Mouse (Mus musculus): ENCODE measurements around the gene Jmjd1c. TPM values are rescaled to one million over a fixed set of nuclear protein-coding genes. Genes with fewer than 3 reads are reported as not detected.

Gene Jmjd1c
- polyA plus RNA-seq, 1 experiment from 2014 or later: 55.2 TPM

- Histone ChIP-seq H3K9ac (replicated peaks; ENCODE audit: low read depth, low read length) (peak overlapping the region; percentile 99), H3K27me3 (replicated peaks; ENCODE audit: control insufficient read depth, insufficient read depth, low read length) (no peaks in the 10 kb centered on the region), H3K36me3 (ENCODE audit: control insufficient read depth, insufficient read depth) (no peaks in the 10 kb centered on the region), H3K27ac (ENCODE audit: low read length) (peak overlapping the region; percentile 99), H3K9me3 (ENCODE audit: control insufficient read depth, low read length) (no peaks in the 10 kb centered on the region), H3K4me1 (replicated peaks; ENCODE audit: control insufficient read depth, insufficient read depth, low read length) (peaks cover 39% of the 10 kb centered on the region), H3K4me2 (ENCODE audit: low read length) (peak overlapping the region; percentile 69), H3K4me3 (replicated peaks; ENCODE audit: low read length) (peak overlapping the region; percentile 87)
- 1% methylated on average over 15 of the region's 15 CpGs for WGBS
- ATAC-seq: no peak
Observed at GRCm38 (mm10) chr10:67097437-67098150, 1.7 kb downstream of the Jmjd1c start.

GRCm38 (mm10) chr10:67098408-67099050, 2.6 kb downstream of the Jmjd1c start:
- Histone ChIP-seq H3K9me3 (ENCODE audit: control insufficient read depth, low read length) (no peaks in the 10 kb centered on the region), H3K4me3 (replicated peaks; ENCODE audit: low read length) (peak overlapping the region; percentile 87), H3K9ac (replicated peaks; ENCODE audit: low read depth, low read length) (peak overlapping the region; percentile 99), H3K36me3 (ENCODE audit: control insufficient read depth, insufficient read depth) (no peaks in the 10 kb centered on the region), H3K4me1 (replicated peaks; ENCODE audit: control insufficient read depth, insufficient read depth, low read length) (peaks cover 43% of the 10 kb centered on the region), H3K27ac (ENCODE audit: low read length) (no peak overlapping the region), H3K4me2 (ENCODE audit: low read length) (peak overlapping the region; percentile 69), H3K27me3 (replicated peaks; ENCODE audit: control insufficient read depth, insufficient read depth, low read length) (no peaks in the 10 kb centered on the region)
- no peak for ATAC-seq
- WGBS: 17% methylated on average over 7 of the region's 7 CpGs

DNA sequence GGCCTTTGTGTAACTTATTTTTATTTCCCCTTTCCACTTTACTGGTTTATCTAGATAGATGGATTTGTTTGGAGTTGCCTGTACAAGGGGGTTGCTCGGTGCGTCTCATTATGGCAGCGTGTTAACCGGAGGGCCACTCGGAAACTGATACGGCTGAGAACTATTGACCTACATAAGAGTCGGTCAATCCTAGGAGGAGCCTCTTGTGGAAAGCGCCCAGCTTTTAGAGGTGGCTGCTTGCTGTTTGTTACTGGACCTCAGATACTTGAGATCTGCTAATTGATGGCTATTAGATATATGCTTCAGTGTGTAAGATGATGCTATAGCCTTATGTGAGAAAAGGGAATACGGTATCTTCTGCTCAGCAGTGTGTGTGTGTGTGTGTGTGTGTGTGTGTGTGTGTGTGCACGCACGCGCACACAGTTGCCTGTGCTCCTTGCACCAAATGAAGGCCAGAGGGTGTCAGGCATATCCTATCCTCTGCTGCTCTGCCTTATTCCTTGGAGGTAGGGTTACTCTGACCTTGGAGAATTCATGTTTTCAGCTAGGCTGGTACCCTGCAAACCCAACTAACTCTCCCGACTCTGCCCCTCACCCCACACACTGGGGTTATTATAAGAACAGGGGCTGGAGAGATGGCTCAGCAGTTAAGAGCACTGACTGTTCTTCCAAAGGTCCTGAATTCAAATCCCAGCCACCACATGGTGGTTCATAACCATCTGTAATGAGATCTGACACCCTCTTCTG, 3.4 kb downstream of the Jmjd1c start:
- peaks cover 51% of the 10 kb centered on the region for H3K4me1 ChIP-seq (replicated peaks; ENCODE audit: control insufficient read depth, insufficient read depth, low read length)

GRCm38 (mm10) chr10:67100011-67100661, 4.2 kb downstream of the Jmjd1c start:
- H3K4me1 ChIP-seq (replicated peaks; ENCODE audit: control insufficient read depth, insufficient read depth, low read length): peaks cover 53% of the 10 kb centered on the region
- H3K4me2 ChIP-seq (ENCODE audit: low read length): no peak overlapping the region
- no peak overlapping the region for H3K4me3 ChIP-seq (replicated peaks; ENCODE audit: low read length)
- 21% methylated on average over 7 of the region's 7 CpGs for WGBS
- no peaks in the 10 kb centered on the region for H3K36me3 ChIP-seq (ENCODE audit: control insufficient read depth, insufficient read depth)
- no peaks in the 10 kb centered on the region for H3K9me3 ChIP-seq (ENCODE audit: control insufficient read depth, low read length)
- no peak overlapping the region for H3K9ac ChIP-seq (replicated peaks; ENCODE audit: low read depth, low read length)
- no peaks in the 10 kb centered on the region for H3K27me3 ChIP-seq (replicated peaks; ENCODE audit: control insufficient read depth, insufficient read depth, low read length)
- ATAC-seq: no peak
- no peak overlapping the region for H3K27ac ChIP-seq (ENCODE audit: low read length)

More for the DNA sequence above, 3.4 kb downstream of the Jmjd1c start:
- Histone ChIP-seq H3K27ac (ENCODE audit: low read length) (no peak overlapping the region), H3K9me3 (ENCODE audit: control insufficient read depth, low read length) (no peaks in the 10 kb centered on the region), H3K9ac (replicated peaks; ENCODE audit: low read depth, low read length) (no peak overlapping the region), H3K27me3 (replicated peaks; ENCODE audit: control insufficient read depth, insufficient read depth, low read length) (no peaks in the 10 kb centered on the region), H3K4me3 (replicated peaks; ENCODE audit: low read length) (no peak overlapping the region), H3K4me2 (ENCODE audit: low read length) (peak overlapping the region; percentile 69), H3K36me3 (ENCODE audit: control insufficient read depth, insufficient read depth) (no peaks in the 10 kb centered on the region)
- 56% methylated on average over 13 of the region's 13 CpGs for WGBS
- ATAC-seq: no peak

DNA sequence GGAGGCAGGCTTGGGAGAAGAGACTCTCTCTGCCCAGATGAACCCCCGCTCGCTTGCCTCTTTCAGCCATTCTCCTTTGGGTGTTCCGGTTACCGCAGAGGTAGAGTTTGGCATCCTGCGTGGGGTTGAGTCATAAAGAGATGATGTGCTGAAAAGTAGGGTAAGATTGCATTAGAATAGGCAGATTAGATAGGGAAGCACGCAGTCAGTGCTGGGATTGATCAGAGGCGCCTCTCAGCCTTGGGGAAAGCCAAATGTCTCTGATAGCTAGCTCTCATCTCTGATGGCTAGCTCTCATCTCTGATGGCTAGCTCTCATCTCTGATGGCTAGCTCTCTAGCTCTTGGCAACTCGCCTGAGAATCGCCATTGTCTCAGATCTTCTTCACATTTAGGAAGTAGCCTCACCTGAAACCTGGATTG, 4.9 kb downstream of the Jmjd1c start:
- WGBS: 62% methylated on average over 9 of the region's 9 CpGs
- no peak for ATAC-seq

GRCm38 (mm10) chr10:67104543-67104942, 8.6 kb downstream of the Jmjd1c start:
- Histone ChIP-seq H3K9me3 (ENCODE audit: control insufficient read depth, low read length) (no peaks in the 10 kb centered on the region), H3K4me1 (replicated peaks; ENCODE audit: control insufficient read depth, insufficient read depth, low read length) (peaks cover 64% of the 10 kb centered on the region), H3K27me3 (replicated peaks; ENCODE audit: control insufficient read depth, insufficient read depth, low read length) (no peaks in the 10 kb centered on the region), H3K4me3 (replicated peaks; ENCODE audit: low read length) (no peak overlapping the region), H3K9ac (replicated peaks; ENCODE audit: low read depth, low read length) (no peak overlapping the region), H3K36me3 (ENCODE audit: control insufficient read depth, insufficient read depth) (no peaks in the 10 kb centered on the region), H3K27ac (ENCODE audit: low read length) (no peak overlapping the region), H3K4me2 (ENCODE audit: low read length) (no peak overlapping the region)
- WGBS: 31% methylated on average over 9 of the region's 9 CpGs
- no peak for ATAC-seq

More for the DNA sequence above, 4.9 kb downstream of the Jmjd1c start:
- Histone ChIP-seq H3K9ac (replicated peaks; ENCODE audit: low read depth, low read length) (no peak overlapping the region), H3K36me3 (ENCODE audit: control insufficient read depth, insufficient read depth) (no peaks in the 10 kb centered on the region), H3K27me3 (replicated peaks; ENCODE audit: control insufficient read depth, insufficient read depth, low read length) (no peaks in the 10 kb centered on the region), H3K9me3 (ENCODE audit: control insufficient read depth, low read length) (no peaks in the 10 kb centered on the region), H3K4me3 (replicated peaks; ENCODE audit: low read length) (no peak overlapping the region), H3K4me2 (ENCODE audit: low read length) (no peak overlapping the region), H3K27ac (ENCODE audit: low read length) (no peak overlapping the region), H3K4me1 (replicated peaks; ENCODE audit: control insufficient read depth, insufficient read depth, low read length) (peaks cover 57% of the 10 kb centered on the region)

- no peaks in the 10 kb centered on the region for H3K9me3 ChIP-seq (ENCODE audit: control insufficient read depth, low read length)
- no peaks in the 10 kb centered on the region for H3K27me3 ChIP-seq (replicated peaks; ENCODE audit: control insufficient read depth, insufficient read depth, low read length)
- no peak overlapping the region for H3K4me3 ChIP-seq (replicated peaks; ENCODE audit: low read length)
- no peak overlapping the region for H3K9ac ChIP-seq (replicated peaks; ENCODE audit: low read depth, low read length)
- H3K36me3 ChIP-seq (ENCODE audit: control insufficient read depth, insufficient read depth): no peaks in the 10 kb centered on the region
- peaks cover 56% of the 10 kb centered on the region for H3K4me1 ChIP-seq (replicated peaks; ENCODE audit: control insufficient read depth, insufficient read depth, low read length)
- H3K4me2 ChIP-seq (ENCODE audit: low read length): no peak overlapping the region
- H3K27ac ChIP-seq (ENCODE audit: low read length): no peak overlapping the region
- peak; percentile 27; the same call in 1 of the 2 replicates for ATAC-seq
- 51% methylated on average over 19 of the region's 19 CpGs for WGBS
Observed at GRCm38 (mm10) chr10:67105331-67106217, 9.6 kb downstream of the Jmjd1c start.

- ATAC-seq: no peak
- Histone ChIP-seq H3K27ac (ENCODE audit: low read length) (no peak overlapping the region), H3K4me1 (replicated peaks; ENCODE audit: control insufficient read depth, insufficient read depth, low read length) (peaks cover 56% of the 10 kb centered on the region), H3K4me2 (ENCODE audit: low read length) (no peak overlapping the region), H3K27me3 (replicated peaks; ENCODE audit: control insufficient read depth, insufficient read depth, low read length) (no peaks in the 10 kb centered on the region), H3K4me3 (replicated peaks; ENCODE audit: low read length) (no peak overlapping the region), H3K9ac (replicated peaks; ENCODE audit: low read depth, low read length) (no peak overlapping the region), H3K9me3 (ENCODE audit: control insufficient read depth, low read length) (no peaks in the 10 kb centered on the region), H3K36me3 (ENCODE audit: control insufficient read depth, insufficient read depth) (no peaks in the 10 kb centered on the region)
- WGBS: 49% methylated on average over 6 of the region's 6 CpGs
Observed at GRCm38 (mm10) chr10:67106400-67106799, 10.5 kb downstream of the Jmjd1c start.
